Mouse (Mus musculus) embryonic facial prominence, embryonic 12.5 days (tissue): ENCODE results near the gene Satb2. TPM values are rescaled to one million over a fixed set of nuclear protein-coding genes. Genes with fewer than 3 reads are reported as not detected.

Experiments
- ATAC-seq: fragments of 200-750 bp; cut with Nextera tagmentation; 2 replicates; pipeline ENCODE4 v1.8.0; 2017; ENCODE audit not compliant: insufficient number of reproducible peaks, insufficient read depth, low FRiP score, low TSS enrichment
- H3K27ac ChIP-seq: fragments of 300-500 bp; sonication (generic); 2 replicates; pipeline ENCODE4 v1.5.1; 2016; ENCODE audit warnings: mild to moderate bottlenecking
- H3K27me3 ChIP-seq: fragments of 300-500 bp; sonication (generic); 2 replicates; pipeline ENCODE4 v1.6.1; 2016; ENCODE audit warnings: mild to moderate bottlenecking, moderate library complexity
- H3K36me3 ChIP-seq: fragments of 300-500 bp; sonication (generic); 2 replicates; pipeline ENCODE4 v1.6.1; 2016; ENCODE audit warnings: mild to moderate bottlenecking
- H3K4me1 ChIP-seq: fragments of 300-500 bp; sonication (generic); 2 replicates; pipeline ENCODE4 v1.6.1; 2016
- H3K4me2 ChIP-seq: fragments of 300-500 bp; sonication (generic); replicated peaks from 2 replicates; pipeline ENCODE4 v1.6.1; 2016; ENCODE audit warnings: mild to moderate bottlenecking, moderate library complexity
- H3K4me3 ChIP-seq: fragments of 300-500 bp; sonication (generic); 2 replicates; pipeline ENCODE4 v1.5.1; 2016; ENCODE audit warnings: mild to moderate bottlenecking
- H3K9ac ChIP-seq: fragments of 300-500 bp; sonication (generic); 2 replicates; pipeline ENCODE4 v1.6.1; 2016; ENCODE audit warnings: mild to moderate bottlenecking, moderate library complexity
- H3K9me3 ChIP-seq: fragments of 300-500 bp; sonication (generic); 2 replicates; pipeline ENCODE4 v1.6.1; 2016; ENCODE audit warnings: mild to moderate bottlenecking, moderate library complexity
- WGBS: fragments of 180-500 bp; shearing (Covaris S2); methylation state at CpG from one replicate; pipeline ENCODE4 v1.1.7; 2016; 5-methylcytosine and 5-hydroxymethylcytosine counted together
- polyA plus RNA-seq: library from polyadenylated mRNA; unstranded; fragments of >200 nt; fragmentation: Nextera tagmentation; extraction: Ambion mirVana; gene quantifications from 2 replicates; pipeline ENCODE4 v1.2.1, GENCODE M21; 2016

The Satb2 gene
- polyA plus RNA-seq, 1 experiment from 2014 or later, result 18.9 TPM

GRCm38 (mm10) chr1:56981508-56981907 is 3.1 kb upstream of the Satb2 start:
- Histone ChIP-seq H3K9me3 (no peaks in the 10 kb centered on the region), H3K4me2 (no peak overlapping the region), H3K4me1 (peaks cover 19% of the 10 kb centered on the region)

GRCm38 (mm10) chr1:56980631-56981275 is 2.3 kb upstream of the Satb2 start:
- Histone ChIP-seq H3K4me3 (peak overlapping the region; percentile 21), H3K4me1 (peaks cover 19% of the 10 kb centered on the region), H3K9me3 (no peaks in the 10 kb centered on the region), H3K27ac (peak overlapping the region; percentile 65; the same call in 1 of the 2 replicates), H3K4me2 (peak overlapping the region; percentile 44), H3K27me3 (peaks cover 86% of the 10 kb centered on the region), H3K9ac (peak overlapping the region; percentile 45), H3K36me3 (no peaks in the 10 kb centered on the region)
- under 1% methylated on average over 27 of the region's 27 CpGs for WGBS
- ATAC-seq, result no peak

More at GRCm38 (mm10) chr1:56981508-56981907, 3.1 kb upstream of the Satb2 start:
- Histone ChIP-seq H3K36me3 (no peaks in the 10 kb centered on the region), H3K9ac (no peak overlapping the region), H3K27me3 (peaks cover 85% of the 10 kb centered on the region), H3K27ac (0 out of 2 replicates have a peak overlapping the region, but pooled peaks have one; percentile 50), H3K4me3 (no peak overlapping the region)
- no peak for ATAC-seq
- 0% methylated on average over 1 of the region's 1 CpGs for WGBS

GRCm38 (mm10) chr1:56979531-56980395 is 1.3 kb upstream of the Satb2 start:
- no peak for ATAC-seq
- no peaks in the 10 kb centered on the region for H3K36me3 ChIP-seq
- H3K4me2 ChIP-seq, result peak overlapping the region; percentile 36
- peak overlapping the region; percentile 52; the same call in 1 of the 2 replicates for H3K27ac ChIP-seq
- H3K27me3 ChIP-seq, result peaks cover 78% of the 10 kb centered on the region
- H3K9me3 ChIP-seq, result no peaks in the 10 kb centered on the region
- WGBS, result 3% methylated on average over 7 of the region's 7 CpGs
- H3K4me3 ChIP-seq, result 0 out of 2 replicates have a peak overlapping the region, but pooled peaks have one; percentile 14
- 0 out of 2 replicates have a peak overlapping the region, but pooled peaks have one; percentile 27 for H3K9ac ChIP-seq
- H3K4me1 ChIP-seq, result peaks cover 19% of the 10 kb centered on the region

GRCm38 (mm10) chr1:56977201-56978100 is 999 bp downstream of the Satb2 start:
- under 1% methylated on average over 45 of the region's 45 CpGs for WGBS
- peak overlapping the region; percentile 75 for H3K27ac ChIP-seq
- H3K36me3 ChIP-seq, result no peaks in the 10 kb centered on the region
- no peaks in the 10 kb centered on the region for H3K9me3 ChIP-seq
- peak overlapping the region; percentile 58 for H3K9ac ChIP-seq
- H3K4me3 ChIP-seq, result peak overlapping the region; percentile 33
- H3K27me3 ChIP-seq, result peaks cover 55% of the 10 kb centered on the region
- H3K4me2 ChIP-seq, result peak overlapping the region; percentile 52
- ATAC-seq, result no peak
- peaks cover 15% of the 10 kb centered on the region for H3K4me1 ChIP-seq

GRCm38 (mm10) chr1:56976825-56977104 is 1.7 kb downstream of the Satb2 start:
- H3K9me3 ChIP-seq, result no peaks in the 10 kb centered on the region
- peak overlapping the region; percentile 33 for H3K4me3 ChIP-seq
- H3K27ac ChIP-seq, result peak overlapping the region; percentile 75
- H3K4me2 ChIP-seq, result peak overlapping the region; percentile 52
- H3K27me3 ChIP-seq, result peaks cover 51% of the 10 kb centered on the region
- 1% methylated on average over 11 of the region's 11 CpGs for WGBS
- peaks cover 13% of the 10 kb centered on the region; the same call in 1 of the 2 replicates for H3K4me1 ChIP-seq
- no peaks in the 10 kb centered on the region for H3K36me3 ChIP-seq
- ATAC-seq, result no peak
- H3K9ac ChIP-seq, result peak overlapping the region; percentile 58

GRCm38 (mm10) chr1:56976044-56976824 is 2.2 kb downstream of the Satb2 start:
- peak overlapping the region; percentile 52 for H3K4me2 ChIP-seq
- H3K27me3 ChIP-seq, result peaks cover 50% of the 10 kb centered on the region
- no peak for ATAC-seq
- peak overlapping the region; percentile 58; the same call in 1 of the 2 replicates for H3K9ac ChIP-seq
- peaks cover 15% of the 10 kb centered on the region for H3K4me1 ChIP-seq
- H3K27ac ChIP-seq, result peak overlapping the region; percentile 75
- H3K9me3 ChIP-seq, result no peaks in the 10 kb centered on the region
- H3K4me3 ChIP-seq, result peak overlapping the region; percentile 33
- WGBS, result 2% methylated on average over 25 of the region's 25 CpGs
- H3K36me3 ChIP-seq, result no peaks in the 10 kb centered on the region

GRCm38 (mm10) chr1:56975546-56975945 is 2.9 kb downstream of the Satb2 start:
- 1% methylated on average over 12 of the region's 12 CpGs for WGBS
- ATAC-seq, result no peak
- H3K4me1 ChIP-seq, result peaks cover 16% of the 10 kb centered on the region
- peak overlapping the region; percentile 52 for H3K4me2 ChIP-seq
- H3K4me3 ChIP-seq, result peak overlapping the region; percentile 33
- H3K27ac ChIP-seq, result peak overlapping the region; percentile 75
- H3K36me3 ChIP-seq, result no peaks in the 10 kb centered on the region
- H3K9me3 ChIP-seq, result no peaks in the 10 kb centered on the region
- peak overlapping the region; percentile 58 for H3K9ac ChIP-seq
- H3K27me3 ChIP-seq, result peaks cover 45% of the 10 kb centered on the region

GRCm38 (mm10) chr1:56974187-56974586 is 4.3 kb downstream of the Satb2 start:
- H3K4me3 ChIP-seq, result peak overlapping the region; percentile 17
- 4% methylated on average over 14 of the region's 14 CpGs for WGBS
- H3K27me3 ChIP-seq, result peaks cover 49% of the 10 kb centered on the region
- H3K4me1 ChIP-seq, result peaks cover 27% of the 10 kb centered on the region
- no peaks in the 10 kb centered on the region for H3K36me3 ChIP-seq
- no peaks in the 10 kb centered on the region for H3K9me3 ChIP-seq
- H3K9ac ChIP-seq, result no peak overlapping the region
- no peak for ATAC-seq
- peak overlapping the region; percentile 82; the same call in 1 of the 2 replicates for H3K4me2 ChIP-seq
- H3K27ac ChIP-seq, result no peak overlapping the region

GRCm38 (mm10) chr1:56973593-56973950 is 4.9 kb downstream of the Satb2 start:
- peak overlapping the region; percentile 97 for H3K27ac ChIP-seq
- no peak for ATAC-seq

GRCm38 (mm10) chr1:56972950-56973592 is 5.4 kb downstream of the Satb2 start:
- Histone ChIP-seq H3K27ac (peak overlapping the region; percentile 97), H3K27me3 (peaks cover 54% of the 10 kb centered on the region), H3K36me3 (no peaks in the 10 kb centered on the region), H3K9me3 (no peaks in the 10 kb centered on the region), H3K4me3 (peak overlapping the region; percentile 80), H3K4me1 (peaks cover 27% of the 10 kb centered on the region), H3K4me2 (peak overlapping the region; percentile 82), H3K9ac (peak overlapping the region; percentile 91)
- ATAC-seq, result peak; percentile 52; the same call in 1 of the 2 replicates
- WGBS, result under 1% methylated on average over 45 of the region's 47 CpGs

More at GRCm38 (mm10) chr1:56973593-56973950, 4.9 kb downstream of the Satb2 start:
- WGBS, result under 1% methylated on average over 16 of the region's 16 CpGs
- Histone ChIP-seq H3K27me3 (peaks cover 55% of the 10 kb centered on the region), H3K4me1 (peaks cover 27% of the 10 kb centered on the region), H3K4me2 (peak overlapping the region; percentile 82), H3K9ac (peak overlapping the region; percentile 91), H3K36me3 (no peaks in the 10 kb centered on the region), H3K9me3 (no peaks in the 10 kb centered on the region), H3K4me3 (peak overlapping the region; percentile 80)
